Mouse (Mus musculus): ENCODE measurements at regions not wholly inside any gene's neighbourhood (a gene's known extent, or its start where the extent isn't known, plus 50 kb on each side); places are given as distances from the start of the nearest gene placed in this dataset.

DNA sequence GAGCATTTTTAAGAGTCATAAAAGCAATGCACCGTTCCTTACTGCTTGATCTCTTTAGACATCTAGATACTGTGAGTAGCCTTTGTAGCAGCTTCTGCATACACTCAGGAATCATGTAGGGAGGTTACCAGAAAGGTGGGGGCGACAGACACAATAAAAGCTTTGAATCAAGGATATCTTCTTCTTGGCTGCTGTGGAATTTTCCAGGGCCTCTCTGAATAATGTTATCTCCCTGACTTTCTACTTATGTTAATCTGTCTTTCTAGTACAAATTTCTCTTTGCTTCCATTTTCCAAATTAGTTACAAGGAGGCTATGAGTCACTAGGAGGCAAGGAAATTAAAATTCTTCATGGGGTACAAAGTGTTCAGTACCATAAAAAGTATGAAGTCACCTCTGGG, 159.4 kb downstream of the Rsl24d1 start:
- no peaks in the 10 kb centered on the region for H3K36me3 ChIP-seq (replicated peaks; ENCODE audit: control insufficient read depth, insufficient read depth, low read depth)
- no peak overlapping the region for H3K4me2 ChIP-seq (ENCODE audit: low read depth)
- H3K27me3 ChIP-seq (ENCODE audit: control insufficient read depth, insufficient read depth, low read length) = no peaks in the 10 kb centered on the region
- no peak for TF ChIP-seq CTCF (IDR thresholded peaks at IDR 0.05; ENCODE audit: low read depth)
- TF ChIP-seq EP300 (IDR thresholded peaks at IDR 0.05; ENCODE audit: low read depth) = no peak
- no peak overlapping the region for H3K9ac ChIP-seq (replicated peaks)
- DNase-seq (ENCODE audit: low read depth in 3 of 3, low spot score in 3 of 3) (no peak), ATAC-seq (ENCODE audit: insufficient read depth) (no peak)
- 53% methylated on average over 2 of the region's 2 CpGs for WGBS (ENCODE audit: insufficient replicate concordance)
- no peaks in the 10 kb centered on the region for H3K4me1 ChIP-seq (replicated peaks; ENCODE audit: control insufficient read depth in 2 of 2, insufficient read depth in 2 of 2, low read length in 1 of 2)
- no peak overlapping the region for H3K4me3 ChIP-seq (ENCODE audit: insufficient read depth in 1 of 2, low read depth in 2 of 2, low read length in 2 of 2)
- H3K9me3 ChIP-seq (ENCODE audit: control insufficient read depth, low read length) = no peaks in the 10 kb centered on the region
- no peak overlapping the region for H3K27ac ChIP-seq

DNA sequence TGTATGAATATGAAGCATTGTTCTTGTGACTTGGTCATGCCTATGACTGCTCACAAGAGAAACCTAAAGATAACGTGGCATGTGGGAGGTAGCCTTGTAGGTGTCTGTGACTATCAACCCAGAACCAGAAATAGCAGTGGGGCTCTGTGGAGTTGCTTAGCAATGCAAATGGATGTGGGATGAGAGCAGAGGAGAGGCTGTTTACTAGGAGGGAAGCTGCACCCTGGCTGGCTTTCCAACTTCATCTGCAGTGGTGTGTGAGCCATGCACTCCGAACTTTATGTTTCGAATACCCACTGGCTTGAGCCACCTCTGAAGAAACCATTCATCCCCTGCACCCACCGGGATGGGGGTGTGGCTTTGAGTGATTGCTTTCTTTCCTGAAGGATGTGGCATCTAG, 160.5 kb downstream of the Rsl24d1 start:
- TF ChIP-seq EP300 (IDR thresholded peaks at IDR 0.05; ENCODE audit: low read depth) (no peak), CTCF (IDR thresholded peaks at IDR 0.05; ENCODE audit: low read depth) (no peak)
- Histone ChIP-seq H3K9ac (replicated peaks) (no peak overlapping the region), H3K27ac (no peak overlapping the region), H3K27me3 (ENCODE audit: control insufficient read depth, insufficient read depth, low read length) (no peaks in the 10 kb centered on the region), H3K4me2 (ENCODE audit: low read depth) (no peak overlapping the region), H3K9me3 (ENCODE audit: control insufficient read depth, low read length) (no peaks in the 10 kb centered on the region), H3K36me3 (replicated peaks; ENCODE audit: control insufficient read depth, insufficient read depth, low read depth) (no peaks in the 10 kb centered on the region), H3K4me3 (ENCODE audit: insufficient read depth in 1 of 2, low read depth in 2 of 2, low read length in 2 of 2) (no peak overlapping the region), H3K4me1 (replicated peaks; ENCODE audit: control insufficient read depth in 2 of 2, insufficient read depth in 2 of 2, low read length in 1 of 2) (no peaks in the 10 kb centered on the region)
- 57% methylated on average over 4 of the region's 4 CpGs for WGBS (ENCODE audit: insufficient replicate concordance)
- DNase-seq (ENCODE audit: low read depth in 3 of 3, low spot score in 3 of 3) (no peak), ATAC-seq (ENCODE audit: insufficient read depth) (no peak)

DNA sequence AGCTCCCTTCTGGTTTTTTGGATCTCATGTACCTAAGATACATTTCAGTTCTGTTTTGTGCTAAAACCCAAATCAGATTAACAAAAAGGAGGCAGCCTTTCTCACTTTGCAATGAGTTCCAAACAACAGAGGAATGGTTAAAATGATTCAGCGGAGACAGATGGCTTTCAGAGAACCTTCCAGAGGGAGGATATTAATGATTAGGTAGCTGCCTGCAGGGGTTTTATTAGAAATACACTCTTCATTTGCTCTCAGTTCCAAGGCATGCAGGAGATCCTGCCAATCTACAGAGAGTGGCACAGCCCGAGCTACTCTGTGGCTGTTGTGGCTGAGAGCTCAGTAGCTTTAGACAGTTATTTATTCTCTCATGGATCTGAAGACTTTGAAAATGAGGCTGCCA, 162.4 kb downstream of the Rsl24d1 start:
- 52% methylated on average over 2 of the region's 2 CpGs for WGBS (ENCODE audit: insufficient replicate concordance)

DNA sequence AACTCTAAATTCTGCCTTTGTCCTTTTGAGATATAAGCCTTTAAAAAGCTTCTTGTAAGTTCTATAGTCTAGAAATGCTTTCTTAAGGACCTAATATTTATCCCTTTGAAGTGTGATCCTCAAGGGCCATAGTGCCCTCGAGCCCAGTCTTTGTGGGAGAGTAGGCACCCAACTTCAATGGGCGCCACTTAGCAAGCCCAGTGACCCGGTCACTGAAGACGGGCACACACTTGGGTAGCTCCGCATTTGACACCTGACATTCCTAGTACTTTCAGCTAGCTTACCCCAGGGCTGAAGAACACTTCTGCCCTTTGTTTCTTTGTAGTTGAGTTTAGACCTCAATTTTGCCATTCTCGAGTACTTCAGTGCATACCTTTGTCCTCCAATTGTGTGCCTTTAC, 182.1 kb downstream of the Rsl24d1 start:
- no peak overlapping the region for H3K4me2 ChIP-seq (ENCODE audit: low read depth)
- DNase-seq (ENCODE audit: low read depth in 3 of 3, low spot score in 3 of 3) = no peak
- H3K36me3 ChIP-seq (replicated peaks; ENCODE audit: control insufficient read depth, insufficient read depth, low read depth) = no peaks in the 10 kb centered on the region
- no peak overlapping the region for H3K4me3 ChIP-seq (ENCODE audit: insufficient read depth in 1 of 2, low read depth in 2 of 2, low read length in 2 of 2)
- no peak for TF ChIP-seq EP300 (IDR thresholded peaks at IDR 0.05; ENCODE audit: low read depth)
- TF ChIP-seq CTCF (IDR thresholded peaks at IDR 0.05; ENCODE audit: low read depth) = no peak
- H3K27ac ChIP-seq = no peak overlapping the region
- no peaks in the 10 kb centered on the region for H3K9me3 ChIP-seq (ENCODE audit: control insufficient read depth, low read length)
- H3K9ac ChIP-seq (replicated peaks) = no peak overlapping the region
- no peaks in the 10 kb centered on the region for H3K27me3 ChIP-seq (ENCODE audit: control insufficient read depth, insufficient read depth, low read length)
- H3K4me1 ChIP-seq (replicated peaks; ENCODE audit: control insufficient read depth in 2 of 2, insufficient read depth in 2 of 2, low read length in 1 of 2) = no peaks in the 10 kb centered on the region
- WGBS (ENCODE audit: insufficient replicate concordance) = 67% methylated on average over 6 of the region's 6 CpGs
- no peak for ATAC-seq (ENCODE audit: insufficient read depth)

More for the DNA sequence above, 162.4 kb downstream of the Rsl24d1 start:
- no peaks in the 10 kb centered on the region for H3K36me3 ChIP-seq (replicated peaks; ENCODE audit: control insufficient read depth, insufficient read depth, low read depth)
- no peaks in the 10 kb centered on the region for H3K9me3 ChIP-seq (ENCODE audit: control insufficient read depth, low read length)
- no peak overlapping the region for H3K4me3 ChIP-seq (ENCODE audit: insufficient read depth in 1 of 2, low read depth in 2 of 2, low read length in 2 of 2)
- no peak overlapping the region for H3K4me2 ChIP-seq (ENCODE audit: low read depth)
- DNase-seq (ENCODE audit: low read depth in 3 of 3, low spot score in 3 of 3) (no peak), ATAC-seq (ENCODE audit: insufficient read depth) (no peak)
- no peak overlapping the region for H3K27ac ChIP-seq
- no peaks in the 10 kb centered on the region for H3K4me1 ChIP-seq (replicated peaks; ENCODE audit: control insufficient read depth in 2 of 2, insufficient read depth in 2 of 2, low read length in 1 of 2)
- no peak for TF ChIP-seq CTCF (IDR thresholded peaks at IDR 0.05; ENCODE audit: low read depth)
- TF ChIP-seq EP300 (IDR thresholded peaks at IDR 0.05; ENCODE audit: low read depth) = no peak
- H3K9ac ChIP-seq (replicated peaks) = no peak overlapping the region
- H3K27me3 ChIP-seq (ENCODE audit: control insufficient read depth, insufficient read depth, low read length) = no peaks in the 10 kb centered on the region

DNA sequence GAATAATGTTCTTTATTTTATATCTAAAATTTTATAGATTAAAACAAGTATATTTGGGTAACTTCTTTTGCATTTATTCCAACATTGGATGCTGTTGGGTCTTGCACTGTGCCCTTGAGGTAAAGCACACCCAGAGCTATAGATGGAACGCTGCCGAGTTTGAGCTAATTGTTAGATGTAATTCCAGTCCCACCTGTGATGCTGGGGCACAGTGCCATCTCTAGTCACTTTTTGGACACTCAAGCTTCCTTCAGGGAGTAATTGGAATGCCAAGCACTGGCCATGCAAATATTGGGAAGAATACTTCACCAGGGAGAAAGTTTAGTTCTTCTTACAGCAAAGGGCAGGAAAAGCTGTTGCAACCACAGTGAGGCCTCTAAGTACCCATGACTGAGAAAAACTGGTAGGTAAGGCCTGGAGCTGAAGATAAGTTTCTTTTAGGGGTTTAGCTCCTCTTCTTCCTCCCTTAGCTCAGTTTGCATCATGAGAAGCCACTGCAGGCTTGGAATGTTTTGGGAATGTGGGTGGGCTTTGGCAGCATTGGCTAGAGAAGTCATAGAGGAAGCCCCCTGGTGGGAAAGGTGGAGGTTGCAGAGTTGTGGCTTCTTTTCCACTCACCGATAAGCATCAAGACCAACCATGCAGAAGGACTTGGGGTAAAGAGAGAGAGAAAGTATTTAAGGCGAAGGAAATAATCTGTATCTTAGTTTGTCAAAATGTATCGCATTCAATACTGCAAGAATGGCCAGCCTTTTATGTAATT, 189.1 kb downstream of the Rsl24d1 start:
- TF ChIP-seq EP300 (IDR thresholded peaks at IDR 0.05; ENCODE audit: low read depth) (no peak), CTCF (IDR thresholded peaks at IDR 0.05; ENCODE audit: low read depth) (no peak)
- H3K4me3 ChIP-seq (ENCODE audit: insufficient read depth in 1 of 2, low read depth in 2 of 2, low read length in 2 of 2) = no peak overlapping the region
- H3K9me3 ChIP-seq (ENCODE audit: control insufficient read depth, low read length) = no peaks in the 10 kb centered on the region
- ATAC-seq (ENCODE audit: insufficient read depth) (no peak), DNase-seq (ENCODE audit: low read depth in 3 of 3, low spot score in 3 of 3) (no peak)
- H3K27me3 ChIP-seq (ENCODE audit: control insufficient read depth, insufficient read depth, low read length) = no peaks in the 10 kb centered on the region
- no peaks in the 10 kb centered on the region for H3K36me3 ChIP-seq (replicated peaks; ENCODE audit: control insufficient read depth, insufficient read depth, low read depth)
- no peak overlapping the region for H3K9ac ChIP-seq (replicated peaks)
- no peaks in the 10 kb centered on the region for H3K4me1 ChIP-seq (replicated peaks; ENCODE audit: control insufficient read depth in 2 of 2, insufficient read depth in 2 of 2, low read length in 1 of 2)
- H3K27ac ChIP-seq = no peak overlapping the region
- H3K4me2 ChIP-seq (ENCODE audit: low read depth) = no peak overlapping the region
- WGBS (ENCODE audit: insufficient replicate concordance) = 73% methylated on average over 5 of the region's 5 CpGs
